Comparison of ENCODE assay signal across 22 mouse cellular contexts in the genomic region with DNA sequence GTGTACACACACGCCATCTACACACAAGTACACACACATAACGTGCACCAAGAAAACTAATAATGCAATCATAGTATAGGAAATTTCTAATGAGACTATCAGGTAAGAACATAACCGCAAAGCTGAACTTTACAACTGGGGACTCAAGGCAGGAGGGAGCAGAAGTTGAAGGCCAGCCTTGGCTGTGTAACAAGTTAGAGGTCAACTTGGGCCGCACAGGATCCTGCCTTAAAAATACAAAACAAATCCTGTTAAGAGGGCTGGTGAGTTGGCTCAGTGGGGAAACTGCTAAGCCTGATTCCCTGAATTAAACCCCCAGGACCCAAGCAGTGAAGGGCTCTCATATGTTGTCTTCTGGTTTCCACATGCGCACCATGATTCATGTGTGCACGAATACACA. TPM values are rescaled to one million over a fixed set of nuclear protein-coding genes. Genes with fewer than 3 reads are reported as not detected.
DNase-seq lines count a peak whose midpoint lies in the region; ATAC-seq and TF ChIP-seq lines count a peak whose summit lies in the region.
"Had no signal": no experiment of that assay in that cellular context is flagged by ENCODE, and none has a peak within 500 bp of the region (broad histone marks: within the 10 kb centered on the region; RNA-seq: fewer than 3 reads in every experiment).

No protein-coding gene starts in this region.

- no peak for TF ChIP-seq EP300 in liver, postnatal 0 days (IDR thresholded peaks at IDR 0.05; ENCODE audit: low read depth)

- H3K79me2 ChIP-seq in macrophage (ENCODE audit: inconsistent target), result peaks cover 74% of the 10 kb centered on the region

- DNase-seq in adrenal gland, adult 2 months, result peak; percentile 46
- no peak for DNase-seq in adrenal gland, postnatal 10 days
- no peak for DNase-seq in liver, postnatal 0 days
- no peak for DNase-seq in liver, embryonic 11.5 days (ENCODE audit: low spot score)
- DNase-seq in right cerebral cortex, adult 18-20 months, result no peak
- DNase-seq: B cell, adult 2 months; cerebellum, adult 2 months; cerebellum, postnatal 10 days; forebrain, postnatal 0 days; gastrocnemius, postnatal 36 days; heart, adult 18-20 months; heart, postnatal 14 days had no signal

- no peaks in the 10 kb centered on the region for H3K27me3 ChIP-seq in intestine, embryonic 16.5 days (replicated peaks; ENCODE audit: control insufficient read depth, insufficient read depth, low read length)
- H3K27me3 ChIP-seq in intestine, embryonic 15.5 days (replicated peaks), result no peaks in the 10 kb centered on the region
- no peaks in the 10 kb centered on the region for H3K27me3 ChIP-seq in liver, postnatal 0 days (ENCODE audit: insufficient read depth, low read length)
- H3K27me3 ChIP-seq in liver, embryonic 11.5 days (replicated peaks; ENCODE audit: control insufficient read depth, insufficient read depth, low read length), result 0 out of 2 replicates have a peak, but pooled peaks cover 3% of the 10 kb centered on the region
- H3K27me3 ChIP-seq: forebrain, embryonic 13.5 days; heart, embryonic 15.5 days; hindbrain, embryonic 13.5 days had no signal

- ATAC-seq in intestine, embryonic 16.5 days, result no peak
- no peak for ATAC-seq in intestine, embryonic 15.5 days
- ATAC-seq in liver, postnatal 0 days, result no peak
- no peak for ATAC-seq in liver, embryonic 11.5 days (replicated peaks; ENCODE audit: low FRiP score)
- ATAC-seq: CD4-positive, CD25-positive, alpha-beta regulatory T cell, adult 4 months; forebrain, embryonic 13.5 days; forebrain, postnatal 0 days had no signal

- H3K4me2 ChIP-seq in intestine, embryonic 16.5 days (ENCODE audit: low read depth, low read length), result no peak overlapping the region
- H3K4me2 ChIP-seq in intestine, embryonic 15.5 days (replicated peaks), result no peak overlapping the region
- no peak overlapping the region for H3K4me2 ChIP-seq in liver, postnatal 0 days (ENCODE audit: low read depth, low read length)
- no peak overlapping the region for H3K4me2 ChIP-seq in liver, embryonic 11.5 days
- H3K4me2 ChIP-seq: forebrain, embryonic 13.5 days; heart, embryonic 11.5 days; heart, embryonic 15.5 days; hindbrain, embryonic 13.5 days had no signal

- H3K27ac ChIP-seq in intestine, embryonic 16.5 days (ENCODE audit: low read length), result peak overlapping the region; percentile 20; the same call in 1 of the 2 replicates
- H3K27ac ChIP-seq in intestine, embryonic 15.5 days, result no peak overlapping the region
- H3K27ac ChIP-seq in liver, postnatal 0 days (ENCODE audit: low read depth), result peak overlapping the region; percentile 80; the same call in 1 of the 2 replicates
- H3K27ac ChIP-seq in liver, embryonic 11.5 days (ENCODE audit: low read depth, low read length), result no peak overlapping the region
- H3K27ac ChIP-seq in macrophage, result peak overlapping the region; percentile 100
- H3K27ac ChIP-seq: forebrain, embryonic 13.5 days; heart, embryonic 15.5 days; hindbrain, embryonic 13.5 days had no signal

- TF ChIP-seq CTCF in liver, postnatal 0 days (IDR thresholded peaks at IDR 0.05; ENCODE audit: low read depth), result no peak

- H3K4me3 ChIP-seq in intestine, embryonic 16.5 days (ENCODE audit: low read length), result no peak overlapping the region
- H3K4me3 ChIP-seq in intestine, embryonic 15.5 days (replicated peaks), result no peak overlapping the region
- H3K4me3 ChIP-seq in liver, postnatal 0 days (ENCODE audit: low read depth, low read length), result no peak overlapping the region
- no peak overlapping the region for H3K4me3 ChIP-seq in liver, embryonic 11.5 days (ENCODE audit: low read depth, low read length)
- no peak overlapping the region for H3K4me3 ChIP-seq in macrophage (ENCODE audit: inconsistent target)
- H3K4me3 ChIP-seq: embryonic facial prominence, embryonic 10.5 days; forebrain, embryonic 13.5 days; heart, embryonic 15.5 days; hindbrain, embryonic 13.5 days had no signal

- WGBS in intestine, embryonic 16.5 days, result 91% methylated on average over 6 of the region's 6 CpGs
- WGBS in intestine, embryonic 15.5 days, result 90% methylated on average over 6 of the region's 6 CpGs
- 81% methylated on average over 6 of the region's 6 CpGs for WGBS in liver, postnatal 0 days (ENCODE audit: insufficient replicate concordance)
- 86% methylated on average over 6 of the region's 6 CpGs for WGBS in liver, embryonic 11.5 days
- WGBS in macrophage (ENCODE audit: missing documents), result 95% methylated on average over 6 of the region's 6 CpGs

- peaks cover 7% of the 10 kb centered on the region for H3K36me3 ChIP-seq in intestine, embryonic 16.5 days (ENCODE audit: control insufficient read depth, insufficient read depth, low read length)
- peaks cover 8% of the 10 kb centered on the region for H3K36me3 ChIP-seq in intestine, embryonic 15.5 days
- H3K36me3 ChIP-seq in liver, postnatal 0 days (replicated peaks; ENCODE audit: insufficient read depth, low read length), result peaks cover 19% of the 10 kb centered on the region
- H3K36me3 ChIP-seq in liver, embryonic 11.5 days (ENCODE audit: control insufficient read depth, insufficient read depth, low read length), result peaks cover 5% of the 10 kb centered on the region; the same call in 1 of the 2 replicates
- peaks cover 32% of the 10 kb centered on the region for H3K36me3 ChIP-seq in macrophage (ENCODE audit: inconsistent target)
- H3K36me3 ChIP-seq: G1E; heart, embryonic 15.5 days had no signal

- H3K4me1 ChIP-seq in intestine, embryonic 16.5 days (ENCODE audit: control insufficient read depth, insufficient read depth, low read length), result peaks cover 76% of the 10 kb centered on the region
- peaks cover 70% of the 10 kb centered on the region for H3K4me1 ChIP-seq in intestine, embryonic 15.5 days (replicated peaks)
- peaks cover 52% of the 10 kb centered on the region for H3K4me1 ChIP-seq in liver, postnatal 0 days (ENCODE audit: insufficient read depth)
- peaks cover 42% of the 10 kb centered on the region for H3K4me1 ChIP-seq in liver, embryonic 11.5 days (replicated peaks; ENCODE audit: control insufficient read depth, insufficient read depth, low read length)
- H3K4me1 ChIP-seq: forebrain, embryonic 13.5 days had no signal

- H3K9me3 ChIP-seq in intestine, embryonic 16.5 days (ENCODE audit: control insufficient read depth, low read length), result no peaks in the 10 kb centered on the region
- no peaks in the 10 kb centered on the region for H3K9me3 ChIP-seq in intestine, embryonic 15.5 days
- no peaks in the 10 kb centered on the region for H3K9me3 ChIP-seq in liver, postnatal 0 days (ENCODE audit: low read length)
- no peaks in the 10 kb centered on the region for H3K9me3 ChIP-seq in liver, embryonic 11.5 days (ENCODE audit: control insufficient read depth, low read length)
- H3K9me3 ChIP-seq: embryonic facial prominence, embryonic 10.5 days; forebrain, embryonic 13.5 days; G1E; heart, embryonic 15.5 days; hindbrain, embryonic 13.5 days had no signal

- no peak overlapping the region for H3K9ac ChIP-seq in intestine, embryonic 16.5 days (ENCODE audit: low read depth, low read length)
- H3K9ac ChIP-seq in intestine, embryonic 15.5 days, result no peak overlapping the region
- no peak overlapping the region for H3K9ac ChIP-seq in liver, postnatal 0 days (replicated peaks)
- H3K9ac ChIP-seq in liver, embryonic 11.5 days (ENCODE audit: low read depth, low read length), result no peak overlapping the region
- H3K9ac ChIP-seq: forebrain, embryonic 13.5 days; forebrain, postnatal 0 days; heart, embryonic 15.5 days; hindbrain, embryonic 13.5 days had no signal

RNA-seq across cellular contexts. Expression of a gene that starts 18.8 kb away (rescaled TPM):
- 100 to 1,000 TPM; 138 to 196 TPM for total RNA-seq in adrenal gland, adult 2 months (2021)
- polyA plus RNA-seq in adrenal gland, adult 2 months (2012; rRNA removed), result 197 and 201 TPM in 2 replicates
- 100 to 1,000 TPM; 170 to 208 TPM for total RNA-seq in adrenal gland, postnatal 10 days (2021)
- polyA plus RNA-seq in intestine, embryonic 16.5 days (2015; fragmentation: Nextera tagmentation; extraction: Ambion mirVana), result 64.6 and 67.0 TPM in 2 replicates
- 67.2 and 77.1 TPM in 2 replicates for polyA plus RNA-seq in intestine, embryonic 15.5 days (2015; fragmentation: Nextera tagmentation; extraction: Ambion mirVana)
- polyA plus RNA-seq in liver, postnatal 0 days (2015; fragmentation: Nextera tagmentation; extraction: Ambion mirVana), result 44.7 and 49.2 TPM in 2 replicates
- polyA plus RNA-seq in liver, embryonic 11.5 days (2014; fragmentation: Nextera tagmentation; extraction: Ambion mirVana), result 35.7 and 36.8 TPM in 2 replicates
- total RNA-seq in macrophage (2018; cell fraction: chromatin; rRNA removed), result 1,000 to 10,000 TPM in 10 of 26 experiments, 100 to 1,000 TPM in 16; 161 to 1,849 (median 957) TPM
- total RNA-seq in macrophage (2018; cell fraction: cytosol; rRNA removed), result 100 to 1,000 TPM; 187 to 924 (median 416) TPM
- 1,000 to 10,000 TPM in 20 of 26 experiments, 100 to 1,000 TPM in 6; 439 to 3,096 (median 1,237) TPM for total RNA-seq in macrophage (2018; cell fraction: nucleus; rRNA removed)
- 315 to 785 TPM (median 440 TPM) in 3 replicates for polyA plus RNA-seq in macrophage (2018)

RNA-seq across cellular contexts. Expression of a gene that starts 40.6 kb away (rescaled TPM):
- total RNA-seq in adrenal gland, adult 2 months (2021), result 100 to 1,000 TPM in 1 of 2 experiments, 10 to 100 TPM in 1; 88.3 to 109 TPM
- 67.6 and 83.8 TPM in 2 replicates for polyA plus RNA-seq in adrenal gland, adult 2 months (2012; rRNA removed)
- 10 to 100 TPM; 64.7 to 67.8 TPM for total RNA-seq in adrenal gland, postnatal 10 days (2021)
- 46.8 and 49.3 TPM in 2 replicates for polyA plus RNA-seq in intestine, embryonic 16.5 days (2015; fragmentation: Nextera tagmentation; extraction: Ambion mirVana)
- polyA plus RNA-seq in intestine, embryonic 15.5 days (2015; fragmentation: Nextera tagmentation; extraction: Ambion mirVana), result 37.7 and 39.9 TPM in 2 replicates
- polyA plus RNA-seq in liver, postnatal 0 days (2015; fragmentation: Nextera tagmentation; extraction: Ambion mirVana), result 11.3 and 13.0 TPM in 2 replicates
- polyA plus RNA-seq in liver, embryonic 11.5 days (2014; fragmentation: Nextera tagmentation; extraction: Ambion mirVana), result 28.7 TPM in 2 replicates
- 100 to 1,000 TPM; 187 to 439 (median 329) TPM for total RNA-seq in macrophage (2018; cell fraction: chromatin; rRNA removed)
- 100 to 1,000 TPM; 105 to 151 (median 131) TPM for total RNA-seq in macrophage (2018; cell fraction: cytosol; rRNA removed)
- 100 to 1,000 TPM; 141 to 357 (median 222) TPM for total RNA-seq in macrophage (2018; cell fraction: nucleus; rRNA removed)
- 122 to 141 TPM (median 128 TPM) in 3 replicates for polyA plus RNA-seq in macrophage (2018)

Comparison
In these comparisons a context has a peak if more than half of its experiments do, and no peak if none do; other contexts are left out.
1. H3K27ac ChIP-seq: peak in intestine, embryonic 16.5 days (single experiment), liver, postnatal 0 days (single experiment) and macrophage (single experiment); none in intestine, embryonic 15.5 days (single experiment) and liver, embryonic 11.5 days (single experiment).